Comparison of ENCODE assay signal across 8 mouse cellular contexts in genomic region chr11:110478978-110479384, GRCm38 (mm10).
A peak's percentile ranks its signal among the peaks of the same experiment; 100 is the strongest.
DNase-seq lines count a peak whose midpoint lies in the region; ATAC-seq and TF ChIP-seq lines count a peak whose summit lies in the region.

No protein-coding gene starts in this region.

- no peak for TF ChIP-seq EP300 in CH12.LX (IDR thresholded peaks at IDR 0.05; ENCODE audit: low read length)

- in situ Hi-C loops in CH12.LX (cut with MboI; ENCODE audit: low pct_ligation_motif_present, low pct_unique_long_range_greater_than_20kb, low sequenced_read_pairs), result loop anchor here (25.0 kb wide), 1 partner anchor 592 kb away; no protein-coding TSS in a partner anchor

- peak overlapping the region; percentile 53 for H3K9ac ChIP-seq in CH12.LX (ENCODE audit: insufficient read depth, low read depth)
- no peak overlapping the region for H3K9ac ChIP-seq in intestine, embryonic 15.5 days
- peak overlapping the region; percentile 53; the same call in 1 of the 2 replicates for H3K9ac ChIP-seq in liver, embryonic 11.5 days (ENCODE audit: low read depth, low read length)
- no peak overlapping the region for H3K9ac ChIP-seq in neural tube, embryonic 12.5 days

- peaks cover 4 to 18% of the 10 kb centered on the region in 2 experiments for H3K36me3 ChIP-seq in CH12.LX (replicated peaks in 1 of 2; ENCODE audit: control insufficient read depth in 1 of 2, insufficient read depth in 1 of 2, low read length in 1 of 2)
- no peaks in the 10 kb centered on the region for H3K36me3 ChIP-seq in intestine, embryonic 15.5 days
- H3K36me3 ChIP-seq in liver, embryonic 11.5 days (ENCODE audit: control insufficient read depth, insufficient read depth, low read length), result no peaks in the 10 kb centered on the region
- no peaks in the 10 kb centered on the region for H3K36me3 ChIP-seq in neural tube, embryonic 12.5 days

- peak; percentile 44 for DNase-seq in CH12.LX (ENCODE audit: extremely low read depth)
- DNase-seq in liver, embryonic 11.5 days (ENCODE audit: low spot score), result no peak
- no peak for DNase-seq in spleen, postnatal 10 days (ENCODE audit: low spot score in 2 of 2)
- no peak for DNase-seq in spleen, postnatal 36 days (ENCODE audit: low spot score in 2 of 2)

- TF ChIP-seq RAD21 in CH12.LX (IDR thresholded peaks at IDR 0.05; ENCODE audit: low read depth, low read length), result no peak

- peaks cover 3% of the 10 kb centered on the region; the same call in 1 of the 2 replicates for H3K79me2 ChIP-seq in CH12.LX (replicated peaks; ENCODE audit: control insufficient read depth, extremely low read depth, insufficient read depth, poor library complexity, severe bottlenecking)

- H3K27ac ChIP-seq in CH12.LX (ENCODE audit: insufficient read depth, low read depth), result no peak overlapping the region
- H3K27ac ChIP-seq in bone marrow macrophage, adult 2 months (ENCODE audit: insufficient read depth, low read depth, low read length), result no peak overlapping the region; the same call in 1 of the 2 replicates
- H3K27ac ChIP-seq in intestine, embryonic 15.5 days, result 0 out of 2 replicates have a peak overlapping the region, but pooled peaks have one; percentile 36
- no peak overlapping the region; the same call in 1 of the 2 replicates for H3K27ac ChIP-seq in liver, embryonic 11.5 days (ENCODE audit: low read depth, low read length)
- no peak overlapping the region for H3K27ac ChIP-seq in neural tube, embryonic 12.5 days

- no peaks in the 10 kb centered on the region for H3K9me3 ChIP-seq in CH12.LX (replicated peaks; ENCODE audit: low read length)
- no peaks in the 10 kb centered on the region for H3K9me3 ChIP-seq in intestine, embryonic 15.5 days
- no peaks in the 10 kb centered on the region for H3K9me3 ChIP-seq in liver, embryonic 11.5 days (ENCODE audit: control insufficient read depth, low read length)
- H3K9me3 ChIP-seq in neural tube, embryonic 12.5 days, result no peaks in the 10 kb centered on the region

- no peaks in the 10 kb centered on the region for H3K27me3 ChIP-seq in CH12.LX (replicated peaks)
- no peaks in the 10 kb centered on the region for H3K27me3 ChIP-seq in intestine, embryonic 15.5 days (replicated peaks)
- no peaks in the 10 kb centered on the region for H3K27me3 ChIP-seq in liver, embryonic 11.5 days (replicated peaks; ENCODE audit: control insufficient read depth, insufficient read depth, low read length)
- H3K27me3 ChIP-seq in neural tube, embryonic 12.5 days (replicated peaks), result peaks cover 28% of the 10 kb centered on the region

- TF ChIP-seq CTCF in CH12.LX (conservative IDR thresholded peaks at IDR 0.05 in 1 of 2, IDR thresholded peaks at IDR 0.05 in 1 of 2; ENCODE audit: low read depth in 2 of 2, low read length in 2 of 2), result no peak
- TF ChIP-seq CTCF in bone marrow macrophage, adult 2 months (IDR thresholded peaks at IDR 0.05; ENCODE audit: low read depth, low read length), result no peak

- peak; percentile 37; the same call in 1 of the 2 replicates for TF ChIP-seq POLR2A in CH12.LX (IDR thresholded peaks at IDR 0.05; ENCODE audit: low read depth, low read length)
- TF ChIP-seq POLR2A in bone marrow macrophage, adult 2 months (IDR thresholded peaks at IDR 0.05; ENCODE audit: borderline replicate concordance, low read depth, low read length), result no peak

- peak; percentile 61; the same call in 1 of the 2 replicates for ATAC-seq in erythroid progenitor cell, adult 5-6 weeks (replicated peaks; ENCODE audit: low FRiP score, poor library complexity, severe bottlenecking)
- peak; percentile 69 for ATAC-seq in intestine, embryonic 15.5 days
- ATAC-seq in liver, embryonic 11.5 days (replicated peaks; ENCODE audit: low FRiP score), result peak; percentile 44; the same call in 1 of the 2 replicates
- ATAC-seq in neural tube, embryonic 12.5 days (ENCODE audit: low FRiP score, low read depth), result peak; percentile 83

- H3K4me1 ChIP-seq in CH12.LX (ENCODE audit: control insufficient read depth in 1 of 2, insufficient read depth in 2 of 2), result peaks cover 39 to 86% of the 10 kb centered on the region in 2 experiments
- H3K4me1 ChIP-seq in bone marrow macrophage, adult 2 months (ENCODE audit: control insufficient read depth, insufficient read depth, low read length), result peaks cover 17% of the 10 kb centered on the region
- H3K4me1 ChIP-seq in intestine, embryonic 15.5 days (replicated peaks), result peaks cover 22% of the 10 kb centered on the region
- peaks cover 36% of the 10 kb centered on the region for H3K4me1 ChIP-seq in liver, embryonic 11.5 days (replicated peaks; ENCODE audit: control insufficient read depth, insufficient read depth, low read length)
- peaks cover 40% of the 10 kb centered on the region for H3K4me1 ChIP-seq in neural tube, embryonic 12.5 days

- 1% methylated on average over 5 of the region's 6 CpGs for WGBS in intestine, embryonic 15.5 days
- WGBS in liver, embryonic 11.5 days, result 3% methylated on average over 6 of the region's 6 CpGs
- under 1% methylated on average over 6 of the region's 6 CpGs for WGBS in neural tube, embryonic 12.5 days

- peak overlapping the region; percentile 82 for H3K4me2 ChIP-seq in CH12.LX (ENCODE audit: insufficient read depth, low read depth, poor library complexity, severe bottlenecking)
- peak overlapping the region; percentile 49 for H3K4me2 ChIP-seq in intestine, embryonic 15.5 days (replicated peaks)
- H3K4me2 ChIP-seq in liver, embryonic 11.5 days, result peak overlapping the region; percentile 61
- H3K4me2 ChIP-seq in neural tube, embryonic 12.5 days (replicated peaks), result peak overlapping the region; percentile 50

- dilution Hi-C loops in CH12.LX (cut with MboI; ENCODE audit: extremely low pct_ligation_motif_present, extremely low pct_unique_long_range_greater_than_20kb, low sequenced_read_pairs), result no loop called here

- H3K4me3 ChIP-seq in CH12.LX (replicated peaks in 1 of 3; ENCODE audit: low read depth in 2 of 3, low read length in 2 of 3, poor library complexity in 1 of 3), result peak overlapping the region; percentile 30 to 58 (median 49)
- H3K4me3 ChIP-seq in bone marrow macrophage, adult 2 months (ENCODE audit: insufficient read depth, low read length), result peak overlapping the region; percentile 44
- peak overlapping the region; percentile 0; the same call in 1 of the 2 replicates for H3K4me3 ChIP-seq in intestine, embryonic 15.5 days (replicated peaks)
- H3K4me3 ChIP-seq in liver, embryonic 11.5 days (ENCODE audit: low read depth, low read length), result peak overlapping the region; percentile 27; the same call in 1 of the 2 replicates
- no peak overlapping the region for H3K4me3 ChIP-seq in neural tube, embryonic 12.5 days

TF ChIP-seq in CH12.LX, 34 proteins besides CTCF, POLR2A, EP300 and RAD21:
- TF ChIP-seq UBTF (IDR thresholded peaks at IDR 0.05; ENCODE audit: low read depth, low read length), result 0 out of 2 replicates have a peak, but pooled peaks have one; percentile 31
- no peak for TF ChIP-seq NELFE (IDR thresholded peaks at IDR 0.05; ENCODE audit: low read depth, low read length)
- no peak for TF ChIP-seq CHD2 (IDR thresholded peaks at IDR 0.05; ENCODE audit: low read length)
- TF ChIP-seq MAZ (IDR thresholded peaks at IDR 0.05; ENCODE audit: low read depth, low read length), result no peak
- no peak for TF ChIP-seq E2F4 (IDR thresholded peaks at IDR 0.05; ENCODE audit: insufficient replicate concordance, low read depth, low read length)
- TF ChIP-seq ZKSCAN1 (IDR thresholded peaks at IDR 0.05; ENCODE audit: borderline replicate concordance, low read depth, low read length), result no peak
- no peak for TF ChIP-seq JUND (conservative IDR thresholded peaks at IDR 0.05; ENCODE audit: low read depth, low read length)
- TF ChIP-seq ZNF384 (IDR thresholded peaks at IDR 0.05; ENCODE audit: low read depth, low read length), result peak; percentile 99
- TF ChIP-seq TBP (conservative IDR thresholded peaks at IDR 0.05; ENCODE audit: low read depth, low read length), result 0 out of 2 replicates have a peak, but pooled peaks have one; percentile 37
- peak; percentile 30; the same call in 1 of the 2 replicates for TF ChIP-seq ETS1 (conservative IDR thresholded peaks at IDR 0.05; ENCODE audit: low read depth, low read length)
- TF ChIP-seq GABPA (IDR thresholded peaks at IDR 0.05; ENCODE audit: insufficient replicate concordance, low read depth, low read length), result no peak
- no peak for TF ChIP-seq MEF2A (IDR thresholded peaks at IDR 0.05; ENCODE audit: borderline replicate concordance, low read depth, low read length)
- 0 out of 2 replicates have a peak, but pooled peaks have one; percentile 4 for TF ChIP-seq ELF1 (IDR thresholded peaks at IDR 0.05; ENCODE audit: low read depth, low read length)
- 0 out of 2 replicates have a peak, but pooled peaks have one; percentile 10 for TF ChIP-seq SIN3A (IDR thresholded peaks at IDR 0.05; ENCODE audit: low read length)
- TF ChIP-seq BHLHE40 (IDR thresholded peaks at IDR 0.05; ENCODE audit: low read depth, low read length), result peak; percentile 90
- TF ChIP-seq PAX5 (IDR thresholded peaks at IDR 0.05; ENCODE audit: low read length), result no peak

Comparison
In these comparisons a context has a peak if more than half of its experiments do, and no peak if none do; other contexts are left out.
1. H3K9ac ChIP-seq: peak in CH12.LX (single experiment) and liver, embryonic 11.5 days (single experiment); none in intestine, embryonic 15.5 days (single experiment) and neural tube, embryonic 12.5 days (single experiment).
2. Peak in every context shown above with its lines, with median percentiles within 50 percentile points of each other: H3K4me2 ChIP-seq and ATAC-seq.